Mouse (Mus musculus) cerebellum, adult 8-10 months (tissue): Measurements from ENCODE around the gene Nol9.
"Not testable (repeated sequence)": the region's sequence is repeated elsewhere in the genome, so short reads cannot be mapped to it uniquely, and the experiment has no call there.

Experiments used
- DNase-seq: peaks from one replicate; pipeline ENCODE4 v3.0.0; 2022

Gene Nol9

GRCm38 (mm10) chr4:152011171-152011760, 27.9 kb upstream of the Nol9 start:
- DNase-seq = no peak

- no peak for DNase-seq
Observed at GRCm38 (mm10) chr4:152012109-152012508, 27.0 kb upstream of the Nol9 start.

DNA sequence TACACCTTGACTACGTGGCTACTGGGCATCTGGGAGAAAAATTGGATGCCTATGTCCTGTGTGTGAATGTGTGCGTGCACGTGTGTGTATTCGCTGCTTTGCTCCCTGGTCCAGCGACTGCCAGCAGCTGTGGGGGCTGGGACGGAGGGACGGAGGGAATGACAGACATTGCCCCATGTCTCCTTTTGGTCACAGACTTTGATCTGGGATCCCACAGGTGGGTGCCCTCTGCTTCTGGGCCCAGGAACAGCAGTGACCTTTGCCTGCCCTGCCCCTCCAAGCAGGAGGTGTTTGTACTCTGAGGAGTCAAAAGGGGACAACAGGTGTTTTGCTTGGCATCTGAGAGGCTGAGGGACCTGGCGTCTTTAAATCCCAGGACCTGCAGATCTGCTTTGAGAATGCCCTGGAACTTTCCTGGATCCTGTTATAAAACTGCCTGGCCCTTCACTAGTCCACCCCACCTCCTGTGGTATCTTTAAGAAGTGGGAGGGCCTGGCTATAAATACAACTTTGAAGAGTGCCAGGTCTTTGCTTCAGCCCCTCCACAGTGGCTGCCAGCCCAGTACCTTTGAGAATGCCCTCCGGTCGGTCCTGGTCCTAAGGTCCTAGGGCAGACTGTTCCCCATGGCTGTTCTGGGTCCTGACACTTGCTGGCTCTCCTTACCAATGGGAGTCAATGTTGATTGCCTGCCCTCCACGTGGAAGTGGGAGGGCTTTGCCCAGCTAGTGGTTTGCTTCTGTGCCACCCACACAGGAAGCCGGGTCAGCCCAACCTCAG, 25.9 kb upstream of the Nol9 start:
- DNase-seq = no peak

DNA sequence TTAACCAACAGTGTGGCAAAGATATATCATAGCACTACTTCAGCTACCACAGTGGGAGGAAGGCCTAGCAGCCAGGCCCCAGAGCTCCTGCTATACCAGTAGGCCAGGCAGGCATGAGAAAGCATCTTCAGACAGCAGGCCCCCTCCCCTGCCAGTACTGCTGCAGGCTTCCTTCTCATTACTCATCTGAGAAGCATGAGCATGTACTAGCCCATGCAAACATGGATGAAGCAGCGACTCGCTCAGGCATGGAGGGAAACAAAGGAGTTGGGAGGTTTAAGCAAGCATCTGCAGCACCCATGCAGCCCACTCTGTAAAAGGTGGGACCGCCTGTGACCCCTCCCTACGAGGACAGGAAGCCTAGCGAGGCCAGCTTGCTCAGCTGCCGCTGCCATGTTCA, 20.0 kb upstream of the Nol9 start:
- DNase-seq = no peak

- DNase-seq = no peak
Observed at GRCm38 (mm10) chr4:152020024-152020423, 19.1 kb upstream of the Nol9 start.

DNA sequence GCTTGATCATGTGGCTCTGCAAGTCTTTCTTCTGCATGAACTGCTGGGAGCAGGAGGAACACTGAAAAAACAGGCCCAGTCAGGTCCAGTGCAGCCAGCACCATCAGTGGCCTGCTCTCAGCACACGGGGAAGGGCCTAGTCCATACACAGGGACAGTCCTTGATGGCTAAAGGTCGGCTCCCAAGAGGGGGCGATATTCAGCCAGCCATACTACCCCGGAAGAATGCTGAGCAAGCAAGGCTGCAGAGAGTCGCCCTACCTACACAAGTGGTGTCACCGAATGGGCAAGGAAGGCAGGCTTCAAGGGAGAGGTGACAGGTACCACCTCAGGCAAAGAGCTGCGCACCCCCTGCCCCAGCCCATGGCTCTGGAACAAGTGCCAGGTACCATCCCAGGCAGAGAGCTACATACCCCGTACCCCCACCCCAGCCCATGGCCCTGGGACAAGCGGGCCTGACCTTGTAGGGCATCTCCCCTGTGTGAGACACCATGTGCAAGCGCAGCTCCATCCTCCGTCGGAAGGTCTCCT, 17.5 kb upstream of the Nol9 start:
- DNase-seq = no peak

DNA sequence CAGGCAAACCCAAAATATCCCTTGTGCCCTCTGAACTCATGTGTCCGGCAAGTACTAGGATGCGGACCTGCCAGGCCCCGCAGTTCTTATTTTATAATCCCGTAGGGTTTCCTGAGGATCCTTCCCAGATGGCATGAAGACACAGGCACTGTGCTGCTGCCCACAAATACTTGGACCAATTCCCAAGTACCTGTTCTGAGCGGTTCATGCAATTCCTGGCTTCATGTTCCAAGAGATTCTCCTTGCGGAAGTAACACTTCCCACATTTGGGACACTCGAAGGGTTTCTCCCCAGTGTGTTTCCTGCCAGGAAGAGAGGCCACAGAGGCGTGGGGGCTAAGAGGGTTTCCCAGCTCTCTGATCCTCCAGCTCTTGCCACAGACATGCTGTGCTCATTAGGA, 16.6 kb upstream of the Nol9 start:
- DNase-seq = no peak

GRCm38 (mm10) chr4:152024525-152024924, 14.6 kb upstream of the Nol9 start:
- no peak for DNase-seq

GRCm38 (mm10) chr4:152026751-152027508, 12.2 kb upstream of the Nol9 start:
- no peak for DNase-seq

- peak; percentile 96 for DNase-seq
Observed at GRCm38 (mm10) chr4:152027524-152027923, 11.6 kb upstream of the Nol9 start, which contains the start of gene Zbtb48. Gene Zbtb48, minus strand, starts transcription at chr4:152027671.

DNA sequence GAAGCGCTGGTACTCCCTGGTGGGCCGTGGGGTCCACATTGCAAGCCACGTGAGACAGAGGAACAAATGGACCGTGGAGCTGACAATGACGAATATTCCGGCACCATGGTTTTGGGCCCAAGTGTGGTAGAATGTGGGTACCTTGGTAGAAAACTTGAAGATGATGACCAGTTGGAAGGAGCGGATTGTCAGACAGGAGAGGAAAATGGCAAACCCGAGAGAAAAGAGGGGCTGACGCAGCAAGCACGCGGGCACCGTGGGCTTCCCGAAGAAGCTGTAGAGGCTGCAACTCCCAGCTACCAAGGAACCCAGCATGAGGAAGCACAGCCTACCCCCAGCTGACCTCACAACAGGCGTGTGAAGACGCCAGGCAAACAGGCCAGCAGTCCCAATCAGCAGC, 10.7 kb upstream of the Nol9 start:
- no peak for DNase-seq

DNA sequence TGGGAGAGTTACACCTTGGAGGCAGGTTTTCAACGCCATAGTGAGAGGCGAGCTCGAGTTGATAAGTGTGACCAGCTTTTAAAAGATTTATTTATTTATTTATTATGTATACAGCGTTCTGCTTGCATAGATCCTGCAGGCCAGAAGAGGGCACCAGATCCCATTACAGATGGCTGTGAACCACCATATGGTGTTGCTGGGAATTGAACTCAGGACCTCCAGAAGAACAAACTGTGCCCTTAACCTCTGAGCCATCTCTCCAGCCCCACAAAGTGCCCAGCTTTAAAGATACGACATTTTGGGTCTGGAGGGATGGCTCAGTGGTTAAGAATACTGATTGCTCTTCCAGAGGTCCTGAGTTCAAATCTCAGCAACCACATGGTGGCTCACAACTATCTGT, 10.0 kb upstream of the Nol9 start:
- DNase-seq = no peak

DNA sequence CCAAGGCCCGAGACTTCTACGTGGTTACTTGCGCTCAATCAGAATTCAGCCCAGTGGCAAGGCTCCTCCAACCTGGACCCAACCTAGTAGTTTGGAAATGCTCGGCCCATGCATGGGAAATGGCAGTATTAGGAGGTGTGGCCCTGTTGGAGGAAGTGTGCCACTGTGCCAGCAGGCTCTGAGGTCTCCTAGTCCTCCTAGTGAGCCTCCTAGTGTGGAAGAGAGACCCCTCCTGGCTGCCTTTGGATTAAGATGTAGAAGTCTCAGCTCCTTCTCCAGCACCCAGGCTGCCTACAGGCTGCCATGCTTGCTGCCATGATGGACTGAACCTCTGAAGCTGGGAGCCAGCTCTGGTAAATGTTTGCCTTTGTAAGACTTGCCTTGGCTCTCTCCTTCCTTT, 9.1 kb upstream of the Nol9 start:
- no peak for DNase-seq

DNA sequence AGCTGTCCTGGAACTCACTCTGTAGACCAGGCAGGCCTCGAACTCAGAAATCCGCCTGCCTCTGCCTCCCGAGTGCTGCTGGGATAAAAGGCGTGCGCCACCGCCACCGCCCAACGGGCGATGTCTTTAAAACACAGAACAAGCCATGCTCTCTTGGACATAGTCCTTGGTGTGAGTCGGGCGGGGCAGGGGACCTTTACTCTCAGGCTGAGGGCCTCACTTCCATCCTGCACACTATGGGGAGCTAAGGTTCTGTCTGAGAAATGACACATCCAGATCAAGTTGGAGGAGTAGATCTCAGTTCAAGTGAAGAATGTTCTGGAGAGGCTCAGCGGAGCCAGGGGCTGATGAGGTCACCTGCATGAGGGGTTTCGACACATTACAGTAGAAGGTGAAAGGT, 6.2 kb upstream of the Nol9 start:
- no peak for DNase-seq

DNA sequence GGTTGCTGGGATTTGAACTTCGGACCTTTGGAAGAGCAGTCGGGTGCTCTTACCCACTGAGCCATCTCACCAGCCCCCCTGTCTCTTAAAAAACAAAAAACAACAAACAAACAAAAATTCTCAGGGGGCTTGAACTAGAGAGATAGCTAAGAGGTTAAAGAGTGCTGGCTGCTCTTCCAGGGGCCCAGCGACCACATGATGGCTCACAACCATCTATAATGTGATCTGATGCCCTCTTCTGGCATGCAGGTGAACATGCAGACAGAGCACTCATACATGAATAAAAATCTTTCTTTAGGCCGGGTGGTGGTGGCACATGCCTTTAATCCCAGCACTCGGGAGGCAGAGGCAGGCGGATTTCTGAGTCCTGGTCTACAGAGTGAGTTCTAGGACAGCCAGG, 2.7 kb upstream of the Nol9 start:
- DNase-seq = not testable (repeated sequence)

- no peak for DNase-seq
Observed at GRCm38 (mm10) chr4:152038225-152038984, 716 bp upstream of the Nol9 start, which contains the start of gene Tas1r1. Gene Tas1r1, minus strand, starts transcription at chr4:152038568.

GRCm38 (mm10) chr4:152039831-152040310, 750 bp downstream of the Nol9 start:
- no peak for DNase-seq

GRCm38 (mm10) chr4:152041924-152042641, 3.0 kb downstream of the Nol9 start:
- no peak for DNase-seq

- DNase-seq = no peak
Observed at GRCm38 (mm10) chr4:152043171-152043570, 4.0 kb downstream of the Nol9 start.

GRCm38 (mm10) chr4:152044609-152045008, 5.5 kb downstream of the Nol9 start:
- DNase-seq = no peak

- no peak for DNase-seq
Observed at GRCm38 (mm10) chr4:152062390-152063110, 23.4 kb downstream of the Nol9 start.
